Mouse (Mus musculus) thymus, postnatal 36 days (tissue): ENCODE results near the gene Cyp2c23.

ENCODE experiments used
- DNase-seq, 2 experiments: peaks; one replicate each; pipeline ENCODE4 v3.0.0; 2022; ENCODE audit warnings: mixed read lengths in 2 of 2

Cyp2c23 gene

GRCm38 (mm10) chr19:44023066-44023465 lies 5.9 kb downstream of the Cyp2c23 start:
- DNase-seq = peak; percentile 27 to 29

- no peak for DNase-seq
Observed at GRCm38 (mm10) chr19:44021502-44021901, 7.5 kb downstream of the Cyp2c23 start.

- no peak for DNase-seq
Observed at GRCm38 (mm10) chr19:44019739-44020138, 9.3 kb downstream of the Cyp2c23 start.

- no peak for DNase-seq
Observed at GRCm38 (mm10) chr19:44013862-44014261, 15.1 kb downstream of the Cyp2c23 start.

GRCm38 (mm10) chr19:44008784-44009183 lies 20.2 kb downstream of the Cyp2c23 start:
- DNase-seq = no peak

GRCm38 (mm10) chr19:44007186-44007585 lies 21.8 kb downstream of the Cyp2c23 start:
- DNase-seq = no peak

GRCm38 (mm10) chr19:44005025-44005424 lies 24.0 kb downstream of the Cyp2c23 start:
- no peak for DNase-seq

- no peak for DNase-seq
Observed at GRCm38 (mm10) chr19:44004261-44004660, 24.7 kb downstream of the Cyp2c23 start.

GRCm38 (mm10) chr19:44000720-44001119 lies 28.3 kb downstream of the Cyp2c23 start:
- no peak for DNase-seq

- DNase-seq = no peak
Observed at GRCm38 (mm10) chr19:44000061-44000460, 28.9 kb downstream of the Cyp2c23 start.

- DNase-seq = no peak
Observed at GRCm38 (mm10) chr19:43998802-43999527, 30.0 kb downstream of the Cyp2c23 start.

GRCm38 (mm10) chr19:43998101-43998500 lies 30.9 kb downstream of the Cyp2c23 start:
- no peak for DNase-seq

- no peak for DNase-seq
Observed at GRCm38 (mm10) chr19:43995427-43995826, 33.6 kb downstream of the Cyp2c23 start.

GRCm38 (mm10) chr19:43992464-43992863 lies 36.5 kb downstream of the Cyp2c23 start:
- no peak for DNase-seq

GRCm38 (mm10) chr19:43990362-43990761 lies 38.6 kb downstream of the Cyp2c23 start:
- DNase-seq = no peak

- no peak for DNase-seq
Observed at GRCm38 (mm10) chr19:43986069-43986794, 42.8 kb downstream of the Cyp2c23 start, which contains the start of gene Cpn1. Gene Cpn1 (minus strand): TSS chr19:43986556.

GRCm38 (mm10) chr19:43981992-43982391 lies 47.0 kb downstream of the Cyp2c23 start:
- DNase-seq = no peak

- no peak for DNase-seq
Observed at GRCm38 (mm10) chr19:43980711-43981110, 48.3 kb downstream of the Cyp2c23 start.

- no peak for DNase-seq
Observed at GRCm38 (mm10) chr19:43977799-43978198, 51.2 kb downstream of the Cyp2c23 start.

- no peak for DNase-seq
Observed at GRCm38 (mm10) chr19:43976661-43977060, 52.3 kb downstream of the Cyp2c23 start.

- no peak for DNase-seq
Observed at GRCm38 (mm10) chr19:43974221-43974620, 54.8 kb downstream of the Cyp2c23 start.

GRCm38 (mm10) chr19:43973711-43974110 lies 55.3 kb downstream of the Cyp2c23 start:
- DNase-seq = no peak

GRCm38 (mm10) chr19:43972129-43972528 lies 56.9 kb downstream of the Cyp2c23 start:
- DNase-seq = no peak

- no peak for DNase-seq
Observed at GRCm38 (mm10) chr19:43968436-43969026, 60.5 kb downstream of the Cyp2c23 start.
